Mouse (Mus musculus) liver, embryonic 14.5 days (tissue): ENCODE data around the gene Sh3yl1.

Source experiments
- CTCF ChIP-seq: IDR thresholded peaks from 2 replicates; pipeline ENCODE4 v1.5.1; 2016; ENCODE audit warnings: antibody characterized with exemption, low read depth, control low read depth
- EP300 ChIP-seq: IDR thresholded peaks from 2 replicates; pipeline ENCODE4 v1.6.1; 2016; ENCODE audit warnings: antibody characterized with exemption, low read depth

DNA sequence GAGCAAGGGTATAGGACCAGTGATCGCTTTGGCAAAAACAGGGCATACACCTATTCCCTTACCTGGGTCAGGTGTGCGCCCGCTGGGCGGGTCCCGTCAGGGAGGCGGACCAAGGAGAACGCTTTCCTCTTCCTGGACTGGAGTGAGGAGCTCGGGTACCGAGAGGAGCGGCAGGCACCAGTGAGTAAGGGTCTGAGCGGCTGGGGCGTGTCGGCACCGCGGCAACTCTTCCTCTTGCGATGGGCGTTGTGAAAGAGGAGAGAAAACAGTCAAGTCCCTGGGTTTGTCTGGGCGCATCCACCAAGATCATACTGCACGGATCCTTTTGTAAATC is 547 bp downstream of the Sh3yl1 start:
- no peak for TF ChIP-seq CTCF
- TF ChIP-seq EP300 = no peak
